Mouse (Mus musculus) G1E (cell line): Measurements from ENCODE around the gene Slc15a1. TPM values are rescaled to one million over a fixed set of nuclear protein-coding genes. Genes with fewer than 3 reads are reported as not detected.

Source experiments
- ATAC-seq: 2 replicates; pipeline ENCODE4 v1.8.0; 2016; ENCODE audit warnings: mild to moderate bottlenecking; ENCODE audit not compliant: insufficient number of reproducible peaks, poor library complexity, low FRiP score, severe bottlenecking; ENCODE audit errors: extremely low read depth
- DNase-seq: peaks from one replicate; pipeline ENCODE4 v3.0.0; 2012; ENCODE audit warnings: low spot score
- H3K27me3 ChIP-seq: 2 replicates; pipeline ENCODE4 v1.6.1; 2012; ENCODE audit warnings: mild to moderate bottlenecking, low read length, inconsistent platforms; ENCODE audit not compliant: insufficient read depth
- H3K36me3 ChIP-seq: replicated peaks from 2 replicates; pipeline ENCODE3; 2012; ENCODE audit warnings: mild to moderate bottlenecking, inconsistent platforms
- H3K4me1 ChIP-seq: 2 replicates; pipeline ENCODE4 v1.6.1; 2012; ENCODE audit warnings: low read depth, low read length, inconsistent platforms, mixed read lengths; ENCODE audit not compliant: insufficient read depth
- H3K4me3 ChIP-seq: 2 replicates; pipeline ENCODE4 v1.5.1; 2012; ENCODE audit warnings: low read depth, mild to moderate bottlenecking, inconsistent platforms, low read length, moderate library complexity, mixed read lengths
- H3K9me3 ChIP-seq: replicated peaks from 2 replicates; pipeline ENCODE4 v1.6.1; 2012; ENCODE audit warnings: inconsistent platforms
- CTCF ChIP-seq: IDR thresholded peaks from 2 replicates; pipeline ENCODE4 v1.5.1; 2012; ENCODE audit warnings: low read depth, low read length, inconsistent platforms, mixed read lengths
- GATA1 ChIP-seq: IDR thresholded peaks from 2 replicates; pipeline ENCODE4 v1.6.1; 2012; ENCODE audit warnings: borderline replicate concordance, low read length, inconsistent platforms, mixed read lengths
- GATA2 ChIP-seq: IDR thresholded peaks from 2 replicates; pipeline ENCODE4 v1.6.1; 2012; ENCODE audit warnings: low read depth, low read length, inconsistent platforms, borderline replicate concordance
- POLR2AphosphoS5 ChIP-seq: IDR thresholded peaks from 2 replicates; pipeline ENCODE4 v1.6.1; 2012; ENCODE audit warnings: low read depth, low read length, inconsistent platforms; ENCODE audit not compliant: insufficient replicate concordance
- TAL1 ChIP-seq: conservative IDR thresholded peaks from 2 replicates; pipeline ENCODE4 v1.6.1; 2012; ENCODE audit warnings: low read depth, low read length, inconsistent platforms, mixed read lengths
- polyA plus RNA-seq: library from polyadenylated mRNA; stranded (reverse); fragments of >175 nt; gene quantifications from 2 replicates; pipeline ENCODE4 v1.2.3, GENCODE M21; 2012
- total RNA-seq, 2 experiments: library from RNA; stranded (forward) in 1 of 2; stranded (reverse) in 1 of 2; fragments of 200-1000 nt in 1 of 2; fragments of >200 nt in 1 of 2; fragmentation: Nextera tagmentation in 1 of 2; gene quantifications; 2 replicates each; pipeline ENCODE4 v1.2.3; 2014 to 2017

The Slc15a1 gene
- total and polyA plus RNA-seq, 3 experiments, result 0.05 TPM; not detected in 2

DNA sequence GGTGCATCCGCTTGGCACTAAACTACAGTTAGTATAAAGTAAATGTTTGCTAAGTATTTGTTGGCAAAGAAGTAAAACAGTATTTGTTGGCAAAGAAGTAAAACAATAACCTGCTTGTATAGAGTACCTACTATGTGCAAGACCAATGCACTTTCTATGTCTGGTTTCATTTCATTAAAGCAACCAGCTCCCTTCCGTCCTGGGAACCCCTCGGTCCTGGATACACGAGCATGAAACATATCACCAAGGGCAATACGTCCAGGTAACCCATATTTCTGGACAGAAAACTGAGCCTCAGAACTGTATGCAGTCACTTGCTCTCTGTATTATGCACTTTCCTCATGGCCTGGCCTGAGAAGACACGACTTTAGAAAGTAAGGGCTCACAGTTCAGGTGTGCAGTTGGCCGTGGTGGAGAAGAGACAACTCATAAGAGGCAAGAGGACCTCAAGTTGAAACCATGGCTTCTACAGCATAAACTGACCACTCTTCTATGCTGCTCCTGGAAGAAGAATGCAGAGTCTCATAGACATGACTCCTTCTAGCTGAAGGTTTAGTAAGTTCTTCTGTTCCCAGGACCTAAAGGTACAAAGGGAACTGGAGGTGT, 53.5 kb downstream of the Slc15a1 start:
- H3K27me3 ChIP-seq, result peaks cover 18% of the 10 kb centered on the region
- H3K4me3 ChIP-seq, result no peak overlapping the region
- peaks cover 16% of the 10 kb centered on the region for H3K4me1 ChIP-seq
- no peaks in the 10 kb centered on the region for H3K36me3 ChIP-seq
- H3K9me3 ChIP-seq, result no peaks in the 10 kb centered on the region
- DNase-seq (no peak), ATAC-seq (no peak)
- TF ChIP-seq TAL1 (no peak), POLR2AphosphoS5 (no peak), GATA2 (no peak), GATA1 (no peak), CTCF (no peak)

DNA sequence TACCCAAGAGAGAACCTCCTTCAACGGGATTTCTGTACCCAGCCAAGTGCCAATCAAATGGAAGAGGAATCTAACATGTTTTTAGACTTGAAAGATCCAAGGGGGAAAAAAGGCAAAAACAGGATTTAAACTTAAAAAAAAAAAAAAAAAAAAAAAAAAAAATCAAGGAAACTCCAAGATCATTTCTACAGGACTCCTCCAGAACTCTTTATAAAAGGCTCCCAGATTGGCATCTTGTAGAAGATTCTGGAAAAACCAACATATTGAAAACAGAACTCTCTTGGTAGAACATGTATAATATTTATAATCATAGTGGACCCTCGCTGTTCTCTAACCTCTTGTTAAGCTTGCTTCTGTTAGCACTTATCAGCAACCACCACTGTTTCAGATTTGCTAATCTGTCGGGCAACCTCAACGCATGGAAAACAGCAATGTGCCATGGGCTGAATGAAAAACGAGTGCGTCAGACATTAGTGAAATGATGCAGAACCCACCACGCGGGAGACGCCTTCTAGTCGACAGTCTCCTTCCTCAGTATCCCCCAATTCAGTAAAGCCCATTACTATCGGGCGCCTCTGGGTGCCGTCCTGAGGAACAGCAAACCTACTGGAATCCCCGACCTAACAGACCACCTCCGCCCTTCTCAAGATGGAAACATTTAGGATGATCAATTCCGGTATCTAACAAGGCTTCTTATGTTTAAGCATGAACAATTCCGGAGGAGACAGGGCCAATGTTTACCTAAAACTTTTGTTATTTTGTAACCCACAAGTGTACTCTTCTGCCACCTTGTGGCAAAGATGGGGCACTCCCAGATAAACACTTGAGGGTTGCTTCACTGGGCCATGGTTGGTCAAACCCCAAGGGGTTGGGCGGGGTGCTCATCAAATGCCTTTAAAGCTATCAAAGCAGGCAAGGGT, 54.3 kb downstream of the Slc15a1 start:
- ATAC-seq, result 0 out of 2 replicates have a peak, but pooled peaks have one; percentile 31
- Histone ChIP-seq H3K9me3 (no peaks in the 10 kb centered on the region), H3K36me3 (no peaks in the 10 kb centered on the region), H3K4me1 (peaks cover 11% of the 10 kb centered on the region), H3K27me3 (peaks cover 18% of the 10 kb centered on the region), H3K4me3 (no peak overlapping the region)
- DNase-seq, result peak; percentile 44
- TF ChIP-seq CTCF (0 out of 2 replicates have a peak, but pooled peaks have one; percentile 46), GATA1 (no peak)

DNA sequence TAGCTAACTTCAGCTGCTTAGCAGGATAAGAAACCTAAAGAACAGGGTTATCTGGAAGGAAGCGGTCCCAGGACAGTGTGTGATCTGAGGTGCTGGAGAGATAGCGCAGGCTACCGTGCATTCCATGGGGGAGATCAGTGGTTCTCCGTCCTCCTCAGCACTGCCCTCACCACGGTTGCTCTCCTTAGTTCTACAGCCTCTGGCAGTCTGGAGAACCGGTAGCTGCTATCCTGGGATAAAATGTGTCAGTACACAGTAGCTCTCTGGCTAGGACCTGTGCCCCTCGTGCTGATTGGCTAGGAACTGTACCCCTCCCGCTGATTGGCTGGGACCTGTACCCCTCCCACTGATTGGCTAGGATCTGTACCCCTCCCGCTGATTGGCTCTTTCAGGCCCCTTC, 58.1 kb downstream of the Slc15a1 start:
- TF ChIP-seq POLR2AphosphoS5 (no peak), GATA2 (no peak), TAL1 (no peak), GATA1 (no peak), CTCF (no peak)
- Histone ChIP-seq H3K36me3 (no peaks in the 10 kb centered on the region), H3K9me3 (no peaks in the 10 kb centered on the region), H3K4me3 (no peak overlapping the region), H3K27me3 (peaks cover 14% of the 10 kb centered on the region), H3K4me1 (peaks cover 8% of the 10 kb centered on the region)
- ATAC-seq, result peak; percentile 45; the same call in 1 of the 2 replicates
- DNase-seq, result peak; percentile 32

DNA sequence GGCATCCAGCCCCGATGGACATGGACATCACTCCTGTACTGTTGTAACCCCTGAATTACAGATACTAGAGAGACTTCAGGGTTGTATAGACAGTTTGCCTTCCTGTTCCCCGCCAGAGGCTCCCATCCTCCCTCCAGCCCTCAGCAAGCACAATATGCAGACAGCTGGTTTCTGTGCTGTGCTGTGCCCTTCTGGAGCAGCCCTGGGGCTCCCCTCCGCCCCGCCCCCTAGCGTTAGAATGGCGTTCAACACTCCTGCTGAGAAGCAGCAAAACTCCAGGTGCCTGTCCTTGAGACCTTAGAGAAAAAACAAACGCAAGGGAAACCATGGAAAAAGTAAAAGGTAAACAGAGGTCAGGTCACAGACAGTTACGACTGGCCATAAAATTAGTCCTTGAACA, 59.9 kb downstream of the Slc15a1 start:
- Histone ChIP-seq H3K4me1 (peaks cover 4% of the 10 kb centered on the region; the same call in 1 of the 2 replicates), H3K4me3 (no peak overlapping the region), H3K27me3 (peaks cover 17% of the 10 kb centered on the region), H3K36me3 (no peaks in the 10 kb centered on the region), H3K9me3 (no peaks in the 10 kb centered on the region)
- TF ChIP-seq CTCF (peak; percentile 44), TAL1 (no peak)
- ATAC-seq (no peak; the same call in 1 of the 2 replicates), DNase-seq (no peak)

DNA sequence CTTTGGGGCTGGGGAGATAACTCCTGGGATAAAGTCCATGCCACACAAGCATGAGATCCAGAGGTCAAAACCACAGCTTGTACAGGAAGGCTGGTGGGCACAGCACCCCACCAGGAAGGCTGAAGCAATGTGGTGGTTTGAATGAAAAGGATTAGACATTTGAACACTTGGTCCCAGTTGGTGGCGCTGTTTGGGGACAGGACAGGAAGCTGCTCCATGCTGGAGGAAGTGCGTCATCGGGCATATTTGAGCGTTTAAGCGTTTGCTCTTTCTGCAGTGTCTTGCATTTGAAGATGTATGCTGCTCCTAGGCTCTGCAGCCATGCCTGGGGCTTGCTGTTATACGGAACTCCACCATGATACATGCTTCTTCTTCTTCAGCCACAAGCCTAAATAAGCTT, 64.2 kb downstream of the Slc15a1 start:
- Histone ChIP-seq H3K9me3 (no peaks in the 10 kb centered on the region), H3K27me3 (peaks cover 13% of the 10 kb centered on the region), H3K4me3 (no peak overlapping the region), H3K36me3 (no peaks in the 10 kb centered on the region), H3K4me1 (no peaks in the 10 kb centered on the region)
- TF ChIP-seq GATA1 (no peak), TAL1 (no peak)
- ATAC-seq (no peak), DNase-seq (no peak)

DNA sequence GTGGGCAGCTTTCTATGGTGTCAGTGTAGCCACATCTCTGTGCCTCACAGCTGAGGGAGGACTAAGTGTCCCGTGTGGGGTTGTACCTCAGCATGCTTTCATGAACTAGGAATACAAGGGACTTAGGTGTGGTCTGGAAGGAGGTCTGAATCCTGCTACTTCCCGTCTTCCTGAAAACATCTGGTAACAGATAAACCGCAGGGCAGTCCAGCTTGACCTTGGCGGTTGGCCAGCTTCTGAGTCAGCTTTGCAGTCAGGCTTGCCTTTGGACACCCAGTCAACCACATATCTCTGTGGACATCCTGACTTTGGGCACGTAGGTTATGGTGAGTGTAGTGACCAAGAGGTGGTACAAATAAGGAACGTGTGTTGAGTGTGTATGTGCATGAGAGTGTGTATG, 68.0 kb downstream of the Slc15a1 start:
- Histone ChIP-seq H3K9me3 (no peaks in the 10 kb centered on the region), H3K4me3 (no peak overlapping the region), H3K4me1 (no peaks in the 10 kb centered on the region), H3K27me3 (peaks cover 26% of the 10 kb centered on the region), H3K36me3 (no peaks in the 10 kb centered on the region)
- TF ChIP-seq GATA2, result no peak
- DNase-seq (no peak), ATAC-seq (no peak)
